Mouse (Mus musculus) embryonic fibroblast, embryonic 13.5 days (primary cell): Measurements from ENCODE around the gene 1700025G04Rik. TPM values are rescaled to one million over a fixed set of nuclear protein-coding genes. Genes with fewer than 3 reads are reported as not detected.

ENCODE experiments used
- H3K27ac ChIP-seq: 2 replicates; pipeline ENCODE4 v1.5.1; 2012; ENCODE audit warnings: low read length, control low read depth, inconsistent platforms; ENCODE audit not compliant: insufficient read depth
- H3K4me1 ChIP-seq: 2 replicates; pipeline ENCODE4 v1.6.1; 2011; ENCODE audit warnings: low read length; ENCODE audit not compliant: control insufficient read depth, insufficient read depth
- H3K4me3 ChIP-seq: 2 replicates; pipeline ENCODE4 v1.5.1; 2011; ENCODE audit warnings: mild to moderate bottlenecking, control low read depth, low read length; ENCODE audit not compliant: insufficient read depth
- CTCF ChIP-seq: IDR thresholded peaks from 2 replicates; pipeline ENCODE4 v1.5.1; 2011; ENCODE audit warnings: mild to moderate bottlenecking, control low read depth, low read length, moderate library complexity, borderline replicate concordance; ENCODE audit not compliant: insufficient read depth
- POLR2A ChIP-seq: IDR thresholded peaks from 2 replicates; pipeline ENCODE4 v1.6.1; 2011; ENCODE audit warnings: low read depth, mild to moderate bottlenecking, control low read depth, low read length, moderate library complexity
- polyA plus RNA-seq: library from polyadenylated mRNA; stranded (reverse); fragments of >200 nt; gene quantifications from 2 replicates; pipeline ENCODE4 v1.2.4, GENCODE M21; 2011; ENCODE audit warnings: low read depth; ENCODE audit not compliant: missing spikeins, insufficient read length

Gene 1700025G04Rik
- polyA plus RNA-seq, 1 experiment: 30.5 TPM

- Histone ChIP-seq H3K27ac (no peak overlapping the region), H3K4me1 (peaks cover 2% of the 10 kb centered on the region; the same call in 1 of the 2 replicates), H3K4me3 (no peak overlapping the region)
- TF ChIP-seq POLR2A (no peak), CTCF (no peak)
Observed at GRCm38 (mm10) chr1:152080244-152080643, 9.7 kb downstream of the 1700025G04Rik start.

GRCm38 (mm10) chr1:152077171-152077715 is 12.7 kb downstream of the 1700025G04Rik start:
- H3K27ac ChIP-seq: no peak overlapping the region
- H3K4me3 ChIP-seq: no peak overlapping the region
- TF ChIP-seq POLR2A (no peak), CTCF (no peak)
- no peaks in the 10 kb centered on the region for H3K4me1 ChIP-seq

GRCm38 (mm10) chr1:152076222-152076845 is 13.6 kb downstream of the 1700025G04Rik start:
- Histone ChIP-seq H3K27ac (no peak overlapping the region), H3K4me3 (no peak overlapping the region), H3K4me1 (no peaks in the 10 kb centered on the region)
- no peak for TF ChIP-seq POLR2A
- TF ChIP-seq CTCF: no peak

- TF ChIP-seq CTCF (no peak), POLR2A (no peak)
- no peak overlapping the region for H3K4me3 ChIP-seq
- H3K4me1 ChIP-seq: no peaks in the 10 kb centered on the region
- no peak overlapping the region for H3K27ac ChIP-seq
Observed at GRCm38 (mm10) chr1:152075725-152076124, 14.2 kb downstream of the 1700025G04Rik start.

GRCm38 (mm10) chr1:152070441-152070840 is 19.5 kb downstream of the 1700025G04Rik start:
- H3K27ac ChIP-seq: no peak overlapping the region
- TF ChIP-seq POLR2A (no peak), CTCF (no peak)
- H3K4me1 ChIP-seq: no peaks in the 10 kb centered on the region
- no peak overlapping the region for H3K4me3 ChIP-seq

- Histone ChIP-seq H3K27ac (no peak overlapping the region), H3K4me1 (no peaks in the 10 kb centered on the region), H3K4me3 (no peak overlapping the region)
- TF ChIP-seq CTCF: no peak
- no peak for TF ChIP-seq POLR2A
Observed at GRCm38 (mm10) chr1:152069745-152070144, 20.2 kb downstream of the 1700025G04Rik start.

- no peak for TF ChIP-seq POLR2A
- no peak for TF ChIP-seq CTCF
- H3K27ac ChIP-seq: no peak overlapping the region
- H3K4me3 ChIP-seq: no peak overlapping the region
- peaks cover 12% of the 10 kb centered on the region for H3K4me1 ChIP-seq
Observed at GRCm38 (mm10) chr1:152067919-152068318, 22.0 kb downstream of the 1700025G04Rik start.

GRCm38 (mm10) chr1:152065527-152065926 is 24.4 kb downstream of the 1700025G04Rik start:
- no peak for TF ChIP-seq POLR2A
- TF ChIP-seq CTCF: no peak

GRCm38 (mm10) chr1:152063357-152064145 is 26.4 kb downstream of the 1700025G04Rik start:
- TF ChIP-seq POLR2A: no peak
- no peak for TF ChIP-seq CTCF
- Histone ChIP-seq H3K4me3 (no peak overlapping the region), H3K4me1 (peaks cover 12% of the 10 kb centered on the region), H3K27ac (peak overlapping the region; percentile 17; the same call in 1 of the 2 replicates)

More at GRCm38 (mm10) chr1:152065527-152065926, 24.4 kb downstream of the 1700025G04Rik start:
- Histone ChIP-seq H3K4me1 (peaks cover 12% of the 10 kb centered on the region), H3K27ac (no peak overlapping the region), H3K4me3 (no peak overlapping the region)

- TF ChIP-seq CTCF (no peak), POLR2A (no peak)
- no peak overlapping the region for H3K4me3 ChIP-seq
- H3K27ac ChIP-seq: no peak overlapping the region
- peaks cover 12% of the 10 kb centered on the region for H3K4me1 ChIP-seq
Observed at GRCm38 (mm10) chr1:152061745-152062144, 28.2 kb downstream of the 1700025G04Rik start.
